Mouse (Mus musculus) adrenal gland, postnatal 4 days (tissue): ENCODE results near the gene Spsb1. TPM values are rescaled to one million over a fixed set of nuclear protein-coding genes. Genes with fewer than 3 reads are reported as not detected.

Experiments used
- DNase-seq, 2 experiments: peaks; one replicate each; pipeline ENCODE4 v3.0.0; 2021 to 2022; ENCODE audit warnings: low spot score in 2 of 2, mixed read lengths in 2 of 2
- total RNA-seq, 2 experiments: library from RNA; stranded (reverse); gene quantifications; 2 replicates each; pipeline ENCODE4 v1.2.3; 2021

Spsb1 gene
- total RNA-seq, 2 experiments from 2014 or later: 36.9 to 42.0 TPM

DNA sequence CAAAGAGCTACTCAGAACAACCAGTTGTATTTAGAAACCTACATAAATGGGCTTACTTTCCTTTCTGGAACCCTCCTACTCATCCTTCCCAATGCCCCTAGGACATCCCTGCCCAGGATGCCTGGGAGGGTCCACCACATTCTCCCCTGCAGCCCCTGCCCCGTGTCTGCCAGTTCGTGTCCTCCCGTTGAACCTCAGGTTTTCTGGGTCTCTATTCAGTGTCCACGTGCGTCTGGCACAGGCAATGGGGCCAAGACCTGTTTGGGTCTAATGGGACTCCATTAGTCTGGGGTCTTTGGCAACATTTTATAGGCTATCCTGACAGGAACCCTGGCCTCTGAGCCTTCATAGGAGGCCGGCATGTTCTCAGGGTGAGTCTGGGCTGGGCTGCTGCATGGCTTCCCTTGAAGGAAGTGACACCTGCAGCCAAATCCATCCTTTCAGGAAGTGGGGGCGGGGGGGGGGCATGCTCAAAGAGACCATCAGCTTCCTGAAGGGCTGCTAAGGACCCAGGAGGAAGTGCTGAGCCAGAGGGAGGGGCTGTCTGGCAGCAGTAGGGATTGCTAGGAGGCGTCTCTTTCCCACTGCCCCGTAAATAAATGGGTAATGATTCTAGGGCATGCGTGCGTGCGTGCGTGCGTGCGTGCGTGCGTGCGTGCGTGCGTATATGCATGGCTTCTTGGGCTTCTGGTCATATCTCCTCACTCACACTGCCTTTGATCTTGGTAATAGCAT lies 65.9 kb downstream of the Spsb1 start:
- no peak for DNase-seq

DNA sequence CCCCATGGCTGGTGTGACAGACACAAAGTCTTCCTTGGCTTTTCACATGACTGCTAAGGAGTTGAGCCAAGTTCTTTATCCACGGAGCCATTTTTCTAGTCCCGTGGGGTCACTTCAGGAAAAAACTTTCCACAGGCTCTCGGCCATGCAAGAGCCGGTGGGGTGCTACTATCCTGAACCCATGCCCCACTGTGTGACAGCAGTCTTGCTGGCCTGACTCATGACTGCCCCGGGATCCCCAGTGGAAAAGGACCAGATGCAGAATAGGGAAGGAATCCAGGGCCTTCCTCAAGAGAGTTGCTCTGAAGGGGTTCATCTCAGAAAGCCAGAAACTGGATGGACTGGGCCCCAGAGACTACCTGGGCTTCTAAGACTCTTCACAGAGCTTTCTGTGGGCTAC lies 66.7 kb downstream of the Spsb1 start:
- no peak for DNase-seq

- peak in 1 of 2 experiments; percentile 26 for DNase-seq
These were observed 68.3 kb downstream of the Spsb1 start for GRCm38 (mm10) chr4:149886298-149887271.

- DNase-seq: no peak
These were observed 70.9 kb downstream of the Spsb1 start for GRCm38 (mm10) chr4:149883990-149884389.

DNA sequence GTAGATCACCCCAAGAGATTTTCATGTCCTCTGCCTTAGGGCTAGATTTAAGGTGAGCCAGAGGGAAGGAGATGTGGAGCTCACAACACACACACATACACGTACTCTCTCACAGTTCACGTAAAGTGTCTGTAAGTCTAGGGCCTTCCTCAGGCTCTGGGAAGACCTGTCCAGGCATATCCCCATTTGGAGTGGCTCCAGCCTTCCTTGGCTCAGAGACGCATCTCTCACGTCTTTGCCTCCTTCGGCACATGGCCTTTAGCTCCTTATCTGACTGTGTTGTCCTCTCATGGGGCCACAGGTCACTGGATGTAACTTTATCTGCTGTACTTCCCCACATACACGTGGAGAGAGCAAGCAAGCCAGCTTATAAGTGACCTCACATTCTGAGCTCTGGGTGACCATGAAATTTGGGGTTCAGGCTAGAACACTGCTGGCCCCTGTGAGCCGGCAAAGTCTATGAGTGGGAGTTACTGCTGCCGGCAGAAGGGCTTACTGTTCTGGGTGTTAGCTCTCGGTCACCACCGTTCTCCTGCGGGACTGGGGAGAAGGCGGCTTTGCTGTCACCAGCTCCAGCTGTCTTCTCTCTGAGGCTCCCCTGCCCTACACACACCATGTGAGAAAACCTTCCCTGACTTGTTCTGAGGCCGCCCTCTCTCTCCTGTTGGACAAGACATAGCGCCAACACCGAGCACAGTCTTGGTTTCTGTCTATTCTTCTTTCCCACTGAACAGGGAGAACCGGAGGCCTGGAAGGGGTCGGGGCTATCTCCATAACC lies 72.5 kb downstream of the Spsb1 start:
- no peak for DNase-seq

DNA sequence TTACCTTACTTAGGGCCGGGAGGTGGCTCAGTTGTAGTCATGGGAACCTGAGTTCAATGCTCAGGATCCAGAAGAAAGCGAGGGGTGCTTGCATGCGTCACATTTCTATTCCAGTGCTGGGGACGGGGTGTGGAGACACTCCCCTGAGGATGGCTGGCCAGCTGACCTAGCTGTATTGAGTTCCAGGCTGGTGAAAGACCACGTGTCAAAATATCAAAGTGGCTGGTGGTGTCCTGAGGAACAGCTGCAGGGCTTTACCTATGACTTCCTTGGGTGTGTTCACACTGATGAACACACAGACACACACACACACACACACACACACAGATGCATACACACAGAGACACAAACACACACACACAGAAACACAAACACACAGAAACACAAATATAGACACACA lies 73.9 kb downstream of the Spsb1 start:
- DNase-seq: no peak

GRCm38 (mm10) chr4:149879980-149880379 lies 74.9 kb downstream of the Spsb1 start:
- no peak for DNase-seq

- no peak for DNase-seq
These were observed 76.8 kb downstream of the Spsb1 start for GRCm38 (mm10) chr4:149878021-149878449.

DNA sequence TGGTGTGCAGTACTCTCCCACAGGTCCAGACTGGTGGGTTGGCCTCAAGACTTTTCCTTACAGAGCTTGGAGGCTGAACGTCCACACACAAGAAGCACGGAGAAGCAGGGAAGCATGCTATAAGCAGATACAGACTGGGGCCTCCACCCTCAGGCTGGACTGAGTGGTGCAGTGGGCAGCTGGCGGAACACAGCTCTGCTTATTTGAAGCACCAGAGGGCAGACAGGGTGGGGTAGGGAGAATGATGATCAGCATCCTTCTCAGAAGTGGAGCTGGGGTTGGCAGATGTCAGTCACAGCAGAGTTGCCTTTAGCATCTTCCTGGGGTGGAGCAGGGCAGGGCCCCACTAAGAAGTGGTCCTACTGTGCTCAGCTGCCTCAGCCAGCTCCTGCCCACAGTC lies 77.6 kb downstream of the Spsb1 start:
- no peak for DNase-seq

- DNase-seq: no peak
These were observed 78.1 kb downstream of the Spsb1 start for GRCm38 (mm10) chr4:149876761-149877160.

- DNase-seq: no peak
These were observed 78.8 kb downstream of the Spsb1 start for GRCm38 (mm10) chr4:149875986-149876501.

DNA sequence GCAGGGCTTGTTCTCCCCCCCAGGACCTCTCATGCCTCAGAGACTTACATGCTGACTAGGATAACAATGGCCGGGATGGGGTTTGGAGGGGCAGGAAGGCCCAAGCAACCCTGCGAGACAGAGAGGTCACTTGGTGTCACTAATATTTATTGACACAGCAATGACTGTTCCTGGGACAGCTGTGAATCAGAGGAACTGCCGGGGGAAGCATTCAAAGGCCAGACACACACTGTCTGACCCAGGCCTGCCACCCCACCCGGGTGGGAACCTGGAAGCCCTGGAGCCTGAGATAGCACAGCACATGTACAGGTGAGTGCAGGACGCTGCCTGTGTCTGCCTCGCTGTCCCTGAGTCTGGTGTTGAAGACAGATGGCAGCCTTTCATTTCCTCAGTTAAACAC lies 79.5 kb downstream of the Spsb1 start:
- DNase-seq: no peak

DNA sequence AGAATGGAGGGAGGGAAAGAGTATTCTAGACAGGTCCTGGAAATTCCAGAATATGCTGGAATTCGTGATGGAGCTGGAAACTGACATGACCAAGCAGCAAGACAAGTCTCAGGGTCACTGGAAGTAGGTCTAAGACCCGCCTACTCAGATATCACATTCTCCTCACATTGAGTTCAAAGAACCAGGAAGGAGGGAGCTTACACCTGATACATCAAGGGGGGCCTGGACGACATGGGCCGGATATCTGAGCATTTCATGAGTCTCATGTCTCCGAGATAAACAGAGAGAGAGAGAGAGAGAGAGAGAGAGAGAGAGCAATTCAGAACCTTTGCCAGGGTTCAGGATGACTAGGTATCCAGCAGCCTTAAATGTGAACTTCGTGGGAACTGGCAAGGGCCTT lies 82.6 kb downstream of the Spsb1 start:
- no peak for DNase-seq

DNA sequence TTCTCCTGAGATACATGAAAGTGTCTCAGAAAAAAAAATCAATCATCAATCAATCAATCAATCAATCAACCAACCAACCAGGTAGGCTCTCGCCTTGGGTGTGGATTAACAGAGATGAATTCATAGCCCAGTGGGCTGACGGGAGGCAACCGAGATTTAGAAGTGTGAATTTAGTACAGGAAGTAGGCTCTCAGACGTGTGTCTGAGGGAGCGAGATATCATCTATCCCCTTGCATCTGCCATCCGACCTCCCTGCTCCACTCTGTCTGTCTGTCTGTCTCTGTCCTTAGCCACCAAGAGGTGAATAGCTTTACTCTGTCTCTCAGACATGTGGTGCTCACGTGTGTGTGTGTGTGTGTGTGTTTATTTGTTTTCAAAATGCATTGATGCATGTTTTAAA lies 83.3 kb downstream of the Spsb1 start:
- DNase-seq: no peak

DNA sequence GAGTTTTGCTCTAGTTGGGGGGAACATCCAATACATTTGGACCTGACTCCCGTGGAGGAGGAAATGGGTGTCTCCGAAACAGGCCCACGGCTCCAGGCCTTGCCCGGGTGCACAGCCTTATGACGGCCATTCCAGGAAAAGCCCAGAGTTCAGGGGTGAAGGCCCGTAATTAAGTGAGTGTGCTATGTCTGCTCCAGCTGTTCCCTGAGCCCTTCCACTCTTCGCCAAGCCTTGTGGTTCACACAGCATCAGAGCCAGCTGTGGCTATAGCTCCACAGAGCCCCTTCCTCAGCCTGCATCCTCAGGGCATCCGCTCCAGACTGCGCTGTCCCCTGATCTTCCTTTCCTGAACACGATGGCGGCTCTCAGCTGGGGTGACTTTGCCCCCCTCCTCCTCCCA lies 83.8 kb downstream of the Spsb1 start:
- DNase-seq: no peak

DNA sequence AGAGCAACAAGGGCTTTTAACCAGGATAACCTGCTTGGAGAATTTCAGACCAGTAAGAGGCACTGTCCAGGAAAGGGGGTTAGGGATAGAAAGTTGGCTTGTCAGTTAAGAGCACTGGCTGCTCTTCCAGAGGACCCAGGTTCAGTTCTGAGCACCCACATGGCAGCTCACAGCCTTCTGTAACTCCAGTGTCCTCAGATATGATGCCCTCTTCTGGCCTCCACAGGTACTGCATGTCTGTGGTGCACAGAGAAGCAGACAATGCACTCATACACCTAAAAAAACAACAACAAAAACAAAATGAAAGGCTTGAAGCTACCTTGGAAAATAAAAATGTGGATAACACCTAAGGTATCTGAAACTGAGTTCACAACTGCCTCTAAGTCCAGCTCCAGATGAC lies 84.4 kb downstream of the Spsb1 start:
- DNase-seq: no peak

DNA sequence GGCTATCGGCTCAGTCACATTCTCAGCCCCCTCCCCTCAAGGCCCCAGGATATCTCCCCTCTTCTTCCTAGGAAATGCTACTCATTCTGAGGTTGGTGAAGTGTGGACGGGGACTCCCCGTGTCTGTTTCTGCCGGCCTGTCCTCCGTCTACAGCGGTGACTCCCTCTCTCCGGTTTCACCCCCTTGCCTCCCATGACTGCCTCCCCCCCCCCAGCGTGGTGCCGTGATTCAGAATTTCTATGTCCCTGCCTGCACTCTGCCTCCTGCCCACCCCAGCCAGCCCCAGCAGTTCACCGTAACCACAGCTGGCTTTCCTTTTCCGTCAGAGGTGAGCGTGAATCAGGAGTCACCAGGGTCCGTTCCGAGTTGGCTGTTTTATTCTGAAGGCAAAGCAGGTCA lies 86.1 kb downstream of the Spsb1 start:
- no peak for DNase-seq

- DNase-seq: no peak
These were observed 86.8 kb downstream of the Spsb1 start for GRCm38 (mm10) chr4:149868009-149868408.

- no peak for DNase-seq
These were observed 87.5 kb downstream of the Spsb1 start for GRCm38 (mm10) chr4:149867351-149867750.

DNA sequence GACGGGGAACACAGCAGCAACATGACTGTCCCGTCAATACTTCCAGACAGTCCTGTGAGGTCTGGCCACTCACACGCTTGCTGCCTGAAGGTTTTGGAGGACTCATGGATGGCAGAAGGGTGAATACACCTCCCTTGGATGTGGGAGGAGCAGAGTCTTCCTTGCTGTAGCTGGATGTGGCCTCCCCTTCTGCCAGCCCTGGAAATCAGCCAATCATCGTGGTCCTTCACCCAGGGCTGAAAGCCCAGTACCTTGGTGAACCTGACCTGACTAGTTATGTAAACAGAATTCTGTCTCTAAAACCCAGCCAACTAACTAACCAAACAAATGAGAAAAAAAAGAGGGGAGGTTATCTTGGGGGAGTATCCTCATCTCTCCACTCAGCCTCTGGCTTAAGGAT lies 90.4 kb downstream of the Spsb1 start:
- no peak for DNase-seq

DNA sequence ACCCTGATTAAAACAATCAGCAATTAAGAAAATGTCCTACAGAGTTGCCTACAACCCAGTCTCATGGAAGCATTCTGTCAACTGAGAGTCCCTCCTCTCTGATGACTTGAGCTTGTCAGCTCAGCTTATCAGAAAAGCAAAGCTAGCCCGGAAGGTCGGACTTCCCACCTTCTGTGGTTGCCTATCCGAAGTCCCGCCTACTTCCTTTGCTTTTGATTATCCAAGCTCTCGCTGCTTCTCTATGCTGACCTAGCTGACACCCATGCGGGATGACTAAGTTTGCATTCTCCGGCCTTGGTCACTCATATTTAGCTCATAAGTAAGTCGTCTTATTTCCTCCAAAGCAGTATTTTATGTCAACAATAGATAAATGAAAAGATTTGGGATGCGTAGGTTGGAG lies 91.3 kb downstream of the Spsb1 start:
- DNase-seq: no peak
